Mouse (Mus musculus) lung, adult 2 months (tissue): Measurements from ENCODE around the gene Usp6nl.

Experiments used
- CTCF ChIP-seq: fragments of 200-500 bp; IDR thresholded peaks from 2 replicates; pipeline ENCODE4 v1.5.1; 2011; ENCODE audit warnings: mild to moderate bottlenecking, low read length, control low read depth; ENCODE audit not compliant: insufficient read depth
- POLR2A ChIP-seq: fragments of 200-500 bp; IDR thresholded peaks from 2 replicates; pipeline ENCODE4 v1.6.1; 2011; ENCODE audit warnings: low read depth, mild to moderate bottlenecking, control low read depth, low read length, borderline replicate concordance; ENCODE audit errors: extremely low read depth

GRCm38 (mm10) chr2:6374216-6374615, 51.7 kb downstream of the Usp6nl start:
- TF ChIP-seq CTCF (no peak), POLR2A (no peak)
